Mouse (Mus musculus) stomach, postnatal 0 days (tissue): Measurements from ENCODE around the gene Tnpo3. TPM values are rescaled to one million over a fixed set of nuclear protein-coding genes. Genes with fewer than 3 reads are reported as not detected.

ENCODE experiments used
- ATAC-seq: fragments of 200-750 bp; cut with Nextera tagmentation; 2 replicates; pipeline ENCODE4 v1.8.0; 2017; ENCODE audit not compliant: low FRiP score, low TSS enrichment
- DNase-seq: peaks from one replicate; pipeline ENCODE4 v3.0.0-alpha.2; 2016; ENCODE audit warnings: low spot score
- H3K27ac ChIP-seq: fragments of 300-500 bp; sonication (generic); replicated peaks from 2 replicates; pipeline ENCODE4 v1.5.1; 2014; ENCODE audit warnings: mild to moderate bottlenecking, control low read depth
- H3K27me3 ChIP-seq: fragments of 300-500 bp; sonication (generic); 2 replicates; pipeline ENCODE4 v1.6.1; 2014; ENCODE audit warnings: low read length; ENCODE audit not compliant: control insufficient read depth, insufficient read depth
- H3K36me3 ChIP-seq: fragments of 300-500 bp; sonication (generic); 2 replicates; pipeline ENCODE4 v1.6.1; 2014; ENCODE audit warnings: low read length, mixed read lengths; ENCODE audit not compliant: control insufficient read depth, insufficient read depth
- H3K4me1 ChIP-seq: fragments of 300-500 bp; sonication (generic); replicated peaks from 2 replicates; pipeline ENCODE4 v1.6.1; 2014; ENCODE audit warnings: antibody characterized with exemption; ENCODE audit not compliant: control insufficient read depth, insufficient read depth
- H3K4me2 ChIP-seq: fragments of 300-500 bp; sonication (generic); replicated peaks from 2 replicates; pipeline ENCODE4 v1.6.1; 2014; ENCODE audit warnings: low read depth, mild to moderate bottlenecking, control low read depth, moderate library complexity
- H3K4me3 ChIP-seq: fragments of 300-500 bp; sonication (generic); 2 replicates; pipeline ENCODE4 v1.5.1; 2014; ENCODE audit warnings: low read depth, low read length, control low read depth
- H3K9ac ChIP-seq: fragments of 300-500 bp; sonication (generic); 2 replicates; pipeline ENCODE4 v1.6.1; 2014; ENCODE audit warnings: mild to moderate bottlenecking, low read length, control low read depth, mixed read lengths
- H3K9me3 ChIP-seq: fragments of 300-500 bp; sonication (generic); 2 replicates; pipeline ENCODE4 v1.6.1; 2016; ENCODE audit warnings: low read length; ENCODE audit not compliant: control insufficient read depth
- CTCF ChIP-seq: IDR thresholded peaks from 2 replicates; pipeline ENCODE4 v1.5.1; 2016; ENCODE audit warnings: antibody characterized with exemption, low read depth, mild to moderate bottlenecking, moderate library complexity
- EP300 ChIP-seq: optimal IDR thresholded peaks from 2 replicates; pipeline ENCODE3; 2016; ENCODE audit warnings: antibody characterized with exemption
- WGBS: fragments of 180-500 bp; shearing (Covaris S2); extraction: QIAGEN DNeasy Blood & Tissue Kit; methylation state at CpG from one replicate; pipeline ENCODE4 v1.1.7; 2014; 5-methylcytosine and 5-hydroxymethylcytosine counted together
- polyA plus RNA-seq: library from polyadenylated mRNA; unstranded; fragments of >200 nt; fragmentation: Nextera tagmentation; extraction: Ambion mirVana; gene quantifications from 2 replicates; pipeline ENCODE4 v1.2.1, GENCODE M21; 2015

Tnpo3 gene
- polyA plus RNA-seq, 1 experiment from 2014 or later: 33.3 TPM

- Histone ChIP-seq H3K9ac (no peak overlapping the region), H3K36me3 (peaks cover 14% of the 10 kb centered on the region), H3K4me2 (no peak overlapping the region), H3K27ac (peak overlapping the region; percentile 65; the same call in 1 of the 2 replicates), H3K4me3 (no peak overlapping the region), H3K9me3 (no peaks in the 10 kb centered on the region), H3K4me1 (no peaks in the 10 kb centered on the region), H3K27me3 (no peaks in the 10 kb centered on the region)
- TF ChIP-seq CTCF (no peak), EP300 (peak; percentile 22)
- DNase-seq: no peak
- ATAC-seq: no peak; the same call in 1 of the 2 replicates
Observed at GRCm38 (mm10) chr6:29547582-29547981, 62.1 kb downstream of the Tnpo3 start.

- H3K36me3 ChIP-seq: peaks cover 6% of the 10 kb centered on the region
- WGBS: 100% methylated on average over 2 of the region's 2 CpGs
- ATAC-seq: no peak
Observed at GRCm38 (mm10) chr6:29545611-29546010, 64.1 kb downstream of the Tnpo3 start.

GRCm38 (mm10) chr6:29540956-29541355 lies 68.7 kb downstream of the Tnpo3 start:
- no peaks in the 10 kb centered on the region for H3K27me3 ChIP-seq
- no peak for ATAC-seq
- WGBS: 77% methylated on average over 1 of the region's 1 CpGs

More at GRCm38 (mm10) chr6:29545611-29546010, 64.1 kb downstream of the Tnpo3 start:
- no peak for DNase-seq
- Histone ChIP-seq H3K9me3 (no peaks in the 10 kb centered on the region), H3K27ac (no peak overlapping the region), H3K4me1 (no peaks in the 10 kb centered on the region), H3K27me3 (no peaks in the 10 kb centered on the region), H3K9ac (no peak overlapping the region), H3K4me3 (no peak overlapping the region), H3K4me2 (no peak overlapping the region)
- TF ChIP-seq CTCF (no peak), EP300 (no peak)

GRCm38 (mm10) chr6:29540223-29540622 lies 69.5 kb downstream of the Tnpo3 start:
- no peak for TF ChIP-seq CTCF
- no peak for TF ChIP-seq EP300
- DNase-seq (no peak), ATAC-seq (no peak)
- Histone ChIP-seq H3K27me3 (no peaks in the 10 kb centered on the region), H3K4me3 (no peak overlapping the region), H3K9ac (no peak overlapping the region), H3K4me2 (no peak overlapping the region), H3K36me3 (no peaks in the 10 kb centered on the region; the same call in 1 of the 2 replicates), H3K27ac (no peak overlapping the region), H3K9me3 (no peaks in the 10 kb centered on the region), H3K4me1 (no peaks in the 10 kb centered on the region)
- WGBS: 75% methylated on average over 6 of the region's 6 CpGs

More at GRCm38 (mm10) chr6:29540956-29541355, 68.7 kb downstream of the Tnpo3 start:
- DNase-seq: no peak
- Histone ChIP-seq H3K4me2 (no peak overlapping the region), H3K36me3 (peaks cover under 1% of the 10 kb centered on the region), H3K9ac (no peak overlapping the region), H3K4me3 (no peak overlapping the region), H3K4me1 (no peaks in the 10 kb centered on the region), H3K9me3 (no peaks in the 10 kb centered on the region), H3K27ac (no peak overlapping the region)
- no peak for TF ChIP-seq CTCF
- TF ChIP-seq EP300: no peak

GRCm38 (mm10) chr6:29539502-29539901 lies 70.2 kb downstream of the Tnpo3 start:
- H3K36me3 ChIP-seq: no peaks in the 10 kb centered on the region
- no peak overlapping the region for H3K27ac ChIP-seq
- no peak for DNase-seq
- no peaks in the 10 kb centered on the region for H3K9me3 ChIP-seq
- no peak for ATAC-seq
- H3K4me2 ChIP-seq: no peak overlapping the region
- TF ChIP-seq EP300 (no peak), CTCF (no peak)
- H3K9ac ChIP-seq: no peak overlapping the region
- no peaks in the 10 kb centered on the region for H3K4me1 ChIP-seq
- WGBS: 80% methylated on average over 8 of the region's 8 CpGs
- H3K4me3 ChIP-seq: no peak overlapping the region
- H3K27me3 ChIP-seq: no peaks in the 10 kb centered on the region

GRCm38 (mm10) chr6:29537221-29537620 lies 72.5 kb downstream of the Tnpo3 start:
- Histone ChIP-seq H3K4me1 (no peaks in the 10 kb centered on the region), H3K4me3 (no peak overlapping the region), H3K27ac (no peak overlapping the region), H3K36me3 (no peaks in the 10 kb centered on the region), H3K9me3 (no peaks in the 10 kb centered on the region), H3K9ac (no peak overlapping the region), H3K27me3 (no peaks in the 10 kb centered on the region), H3K4me2 (no peak overlapping the region)
- 72% methylated on average over 3 of the region's 3 CpGs for WGBS
- no peak for DNase-seq
- no peak for ATAC-seq
- no peak for TF ChIP-seq CTCF
- TF ChIP-seq EP300: no peak
